Mouse (Mus musculus): ENCODE measurements around the gene Ntn5.

Ntn5 gene

GRCm38 (mm10) chr7:45699523-45700141, 15.8 kb downstream of the Ntn5 start, which contains the start of gene Car11:
Gene Car11 (plus strand): TSS chr7:45699843.
- peak; percentile 19 for DNase-seq (ENCODE audit: low read depth)

- DNase-seq (ENCODE audit: low read depth) = peak; percentile 76
Measured at GRCm38 (mm10) chr7:45700301-45701015, 16.6 kb downstream of the Ntn5 start.

GRCm38 (mm10) chr7:45701072-45701471, 17.2 kb downstream of the Ntn5 start:
- no peak for DNase-seq (ENCODE audit: low read depth)

- no peak for DNase-seq (ENCODE audit: low read depth)
Measured at GRCm38 (mm10) chr7:45701607-45702006, 17.8 kb downstream of the Ntn5 start.

GRCm38 (mm10) chr7:45702316-45702715, 18.5 kb downstream of the Ntn5 start:
- DNase-seq (ENCODE audit: low read depth) = no peak

GRCm38 (mm10) chr7:45702809-45703520, 19.1 kb downstream of the Ntn5 start:
- DNase-seq (ENCODE audit: low read depth) = peak; percentile 22

GRCm38 (mm10) chr7:45703521-45704033, 19.8 kb downstream of the Ntn5 start:
- no peak for DNase-seq (ENCODE audit: low read depth)

GRCm38 (mm10) chr7:45704046-45704559, 20.3 kb downstream of the Ntn5 start:
- peak; percentile 82 for DNase-seq (ENCODE audit: low read depth)

- peak; percentile 98 for DNase-seq (ENCODE audit: low read depth)
Measured at GRCm38 (mm10) chr7:45704730-45705442, 21.1 kb downstream of the Ntn5 start, which contains the start of gene Dbp. Gene Dbp (plus strand): TSS chr7:45705088.

- DNase-seq (ENCODE audit: low read depth) = no peak
Measured at GRCm38 (mm10) chr7:45705443-45705864, 21.6 kb downstream of the Ntn5 start.

- peak; percentile 51 for DNase-seq (ENCODE audit: low read depth)
Measured at GRCm38 (mm10) chr7:45705873-45706281, 22.1 kb downstream of the Ntn5 start.

- peak; percentile 92 for DNase-seq (ENCODE audit: low read depth)
Measured at GRCm38 (mm10) chr7:45706721-45707241, 23.0 kb downstream of the Ntn5 start.

- DNase-seq (ENCODE audit: low read depth) = peak; percentile 94
Measured at GRCm38 (mm10) chr7:45707375-45707967, 23.6 kb downstream of the Ntn5 start.

- no peak for DNase-seq (ENCODE audit: low read depth)
Measured at GRCm38 (mm10) chr7:45708221-45708761, 24.5 kb downstream of the Ntn5 start.

- DNase-seq (ENCODE audit: low read depth) = peak; percentile 41
Measured at GRCm38 (mm10) chr7:45709036-45709435, 25.2 kb downstream of the Ntn5 start.

- peak; percentile 17 for DNase-seq (ENCODE audit: low read depth)
Measured at GRCm38 (mm10) chr7:45709677-45710355, 26.0 kb downstream of the Ntn5 start.

GRCm38 (mm10) chr7:45710477-45711191, 26.8 kb downstream of the Ntn5 start:
- DNase-seq (ENCODE audit: low read depth) = no peak

- DNase-seq (ENCODE audit: low read depth) = no peak
Measured at GRCm38 (mm10) chr7:45711316-45712021, 27.6 kb downstream of the Ntn5 start.

Measured in naive thymus-derived CD4-positive, alpha-beta T cell, adult 2 months (primary cell).